Mouse (Mus musculus) frontal cortex, postnatal 14 days (tissue): ENCODE results near the gene Hyal3.

Experiments
- DNase-seq, 2 experiments: peaks; one replicate each; pipeline ENCODE4 v3.0.0; 2022; ENCODE audit warnings: low spot score in 2 of 2

Gene Hyal3

GRCm38 (mm10) chr9:107580501-107581317, at the start of gene Hyal3:
Gene Hyal3 (plus strand): TSS chr9:107580818.
- peak; percentile 82 to 83 for DNase-seq

- DNase-seq = peak; percentile 89 to 94
Measured at GRCm38 (mm10) chr9:107533791-107534407, 46.7 kb upstream of the Hyal3 start, which contains the start of gene Tmem115. Gene Tmem115 (plus strand): TSS chr9:107533945.

GRCm38 (mm10) chr9:107534408-107535202, 46.0 kb upstream of the Hyal3 start:
- no peak for DNase-seq

GRCm38 (mm10) chr9:107538231-107538630, 42.4 kb upstream of the Hyal3 start:
- no peak for DNase-seq

GRCm38 (mm10) chr9:107538711-107539110, 41.9 kb upstream of the Hyal3 start:
- DNase-seq = no peak

GRCm38 (mm10) chr9:107539940-107540339, 40.7 kb upstream of the Hyal3 start:
- no peak for DNase-seq

GRCm38 (mm10) chr9:107540420-107540819, 40.2 kb upstream of the Hyal3 start:
- DNase-seq = no peak

- DNase-seq = no peak
Measured at GRCm38 (mm10) chr9:107541005-107541404, 39.6 kb upstream of the Hyal3 start.

GRCm38 (mm10) chr9:107541474-107542351, 38.9 kb upstream of the Hyal3 start, which contains the start of the genes Cyb561d2 and Nprl2:
Gene Cyb561d2 (minus strand): TSS chr9:107542193.
Gene Nprl2 (plus strand): TSS chr9:107542226.
- peak; percentile 90 to 93 for DNase-seq

GRCm38 (mm10) chr9:107542352-107542686, 38.3 kb upstream of the Hyal3 start:
- DNase-seq = no peak

- DNase-seq = no peak
Measured at GRCm38 (mm10) chr9:107542721-107543120, 37.9 kb upstream of the Hyal3 start.

- no peak for DNase-seq
Measured at GRCm38 (mm10) chr9:107543299-107543698, 37.3 kb upstream of the Hyal3 start.

- no peak for DNase-seq
Measured at GRCm38 (mm10) chr9:107544196-107544700, 36.4 kb upstream of the Hyal3 start.

GRCm38 (mm10) chr9:107544729-107545128, 35.9 kb upstream of the Hyal3 start:
- DNase-seq = no peak

GRCm38 (mm10) chr9:107545199-107545598, 35.4 kb upstream of the Hyal3 start:
- DNase-seq = no peak

- DNase-seq = peak in 1 of 2 experiments; percentile 70
Measured at GRCm38 (mm10) chr9:107545602-107546001, 35.0 kb upstream of the Hyal3 start.

- peak; percentile 81 to 85 for DNase-seq
Measured at GRCm38 (mm10) chr9:107547026-107547425, 33.6 kb upstream of the Hyal3 start, which contains the start of gene Zmynd10. Gene Zmynd10 (plus strand): TSS chr9:107547298.

GRCm38 (mm10) chr9:107547957-107548356, 32.7 kb upstream of the Hyal3 start:
- DNase-seq = no peak

- no peak for DNase-seq
Measured at GRCm38 (mm10) chr9:107548820-107549219, 31.8 kb upstream of the Hyal3 start.

- DNase-seq = no peak
Measured at GRCm38 (mm10) chr9:107549297-107550074, 31.1 kb upstream of the Hyal3 start.
